Mouse (Mus musculus) embryonic fibroblast, embryonic 13.5 days (primary cell): ENCODE results near the gene Mfsd5.
A peak's percentile ranks its signal among the peaks of the same experiment; 100 is the strongest.

Experiments
- CTCF ChIP-seq: IDR thresholded peaks from 2 replicates; pipeline ENCODE4 v1.5.1; 2011; ENCODE audit warnings: mild to moderate bottlenecking, control low read depth, low read length, moderate library complexity, borderline replicate concordance; ENCODE audit not compliant: insufficient read depth
- POLR2A ChIP-seq: IDR thresholded peaks from 2 replicates; pipeline ENCODE4 v1.6.1; 2011; ENCODE audit warnings: low read depth, mild to moderate bottlenecking, control low read depth, low read length, moderate library complexity

- TF ChIP-seq CTCF (no peak), POLR2A (peak; percentile 65)
Observed at GRCm38 (mm10) chr15:102257202-102258075, 21.8 kb upstream of the Mfsd5 start, which contains the start of gene Rarg.
